Mouse (Mus musculus): ENCODE data around the gene Efcab7.

DNA sequence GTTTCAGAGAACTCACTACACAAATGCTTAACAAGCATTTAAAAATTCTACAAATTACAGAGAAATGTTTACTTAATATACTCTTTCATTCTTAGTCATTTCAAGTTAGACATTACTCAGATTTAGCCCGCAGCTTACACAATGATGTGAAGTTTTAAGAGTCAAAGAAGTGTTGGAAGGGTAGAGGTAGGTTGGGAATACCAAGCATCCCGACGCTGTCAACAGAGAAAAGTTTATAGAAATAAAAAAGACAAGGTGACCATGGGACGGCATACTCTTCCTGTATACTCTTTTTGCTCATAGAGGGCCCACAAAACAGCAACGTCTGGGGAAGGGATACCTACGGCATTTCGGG lies 282 bp upstream of the Efcab7 start:
- no peak for TF ChIP-seq CTCF (IDR thresholded peaks at IDR 0.05; ENCODE audit: low read depth)
- no peak for TF ChIP-seq EP300 (IDR thresholded peaks at IDR 0.05; ENCODE audit: low read depth)

Measured in liver, embryonic 14.5 days (tissue).